20 mouse cellular contexts compared by ENCODE assay signal in the genomic region with DNA sequence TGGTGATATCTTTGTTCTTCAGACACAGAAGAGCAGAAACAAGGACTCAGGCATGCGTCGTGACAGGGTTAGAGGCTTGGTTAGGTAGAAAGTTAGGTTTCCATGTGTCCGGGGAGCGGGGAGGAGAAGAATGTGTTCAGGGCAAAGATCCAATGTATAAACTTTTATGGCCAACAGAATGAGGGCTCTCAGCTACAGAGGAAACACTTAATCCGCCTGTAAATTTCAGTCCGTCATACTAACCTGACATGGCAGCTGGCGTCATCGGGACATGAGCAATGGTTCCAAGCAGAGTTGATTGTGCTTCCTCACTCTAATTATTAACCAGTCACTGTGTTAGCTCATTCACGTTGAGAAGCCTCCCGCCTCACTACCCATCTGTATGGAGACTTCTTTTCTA.
A peak's percentile ranks its signal among the peaks of the same experiment; 100 is the strongest.
DNase-seq lines count a peak whose midpoint lies in the region; ATAC-seq and TF ChIP-seq lines count a peak whose summit lies in the region.
"Had no signal": no experiment of that assay in that cellular context is flagged by ENCODE, and none has a peak within 500 bp of the region (broad histone marks: within the 10 kb centered on the region; RNA-seq: fewer than 3 reads in every experiment).

No protein-coding gene starts in this region.

- no peak overlapping the region for H3K9ac ChIP-seq in lung, postnatal 0 days (replicated peaks; ENCODE audit: low read depth)
- H3K9ac ChIP-seq: heart, embryonic 15.5 days; liver, embryonic 14.5 days; neural tube, embryonic 12.5 days had no signal

- H3K4me3 ChIP-seq in lung, postnatal 0 days (ENCODE audit: low read depth, low read length) = no peak overlapping the region
- no peak overlapping the region for H3K4me3 ChIP-seq in lung, adult 2 months (replicated peaks; ENCODE audit: extremely low read depth, low read depth, low read length)
- H3K4me3 ChIP-seq: erythroblast, embryonic 14.5 days; heart, embryonic 15.5 days; neural tube, embryonic 12.5 days had no signal

- no peak for TF ChIP-seq POLR2A in lung, adult 2 months (IDR thresholded peaks at IDR 0.05; ENCODE audit: borderline replicate concordance, extremely low read depth, low read depth, low read length)

- H3K4me1 ChIP-seq in lung, postnatal 0 days (ENCODE audit: insufficient read depth, low read depth, low read length) = no peaks in the 10 kb centered on the region
- H3K4me1 ChIP-seq in lung, adult 2 months (ENCODE audit: control insufficient read depth, insufficient read depth, low read length) = no peaks in the 10 kb centered on the region
- H3K4me1 ChIP-seq: heart, embryonic 15.5 days; neural tube, embryonic 12.5 days had no signal

- WGBS in lung, postnatal 0 days = 51% methylated on average over 10 of the region's 10 CpGs
- WGBS in lung, adult 2 months = 54% methylated on average over 10 of the region's 10 CpGs

- H3K27me3 ChIP-seq in lung, postnatal 0 days (replicated peaks; ENCODE audit: insufficient read depth, low read length) = no peaks in the 10 kb centered on the region
- H3K27me3 ChIP-seq: heart, embryonic 15.5 days; neural tube, embryonic 12.5 days had no signal

- DNase-seq in cerebellum, postnatal 14 days = peak; percentile 16 to 20
- DNase-seq in cerebellum, adult 11-12 months = no peak
- peak; percentile 44 for DNase-seq in lung, postnatal 0 days (ENCODE audit: low spot score)
- DNase-seq in lung, adult 2 months = no peak
- peak; percentile 58 to 71 for DNase-seq in kidney, postnatal 36 days
- no peak for DNase-seq in right cerebral cortex, postnatal 14 days
- no peak for DNase-seq in right cerebral cortex, postnatal 10 days (ENCODE audit: low spot score in 2 of 2)
- DNase-seq in neural tube, embryonic 10.5 days (ENCODE audit: extremely low spot score, low spot score) = no peak
- DNase-seq: adrenal gland, adult 2 months; cerebellum, postnatal 36 days; layer of hippocampus, adult 9-11 months; lung, postnatal 14 days; right cerebral cortex, postnatal 4 days; thymus, postnatal 4 days had no signal

- no peak overlapping the region for H3K27ac ChIP-seq in lung, postnatal 0 days (ENCODE audit: low read length)
- H3K27ac ChIP-seq: heart, embryonic 15.5 days; liver, embryonic 14.5 days; neural tube, embryonic 12.5 days had no signal

- H3K9me3 ChIP-seq in lung, postnatal 0 days (ENCODE audit: low read length) = no peaks in the 10 kb centered on the region
- H3K9me3 ChIP-seq: heart, embryonic 15.5 days; neural tube, embryonic 12.5 days had no signal

- peak; percentile 40; the same call in 1 of the 2 replicates for ATAC-seq in lung, postnatal 0 days
- ATAC-seq: forebrain, embryonic 16.5 days; inflammation-experienced regulatory T-cells, adult 6 months had no signal

- H3K36me3 ChIP-seq in lung, postnatal 0 days (ENCODE audit: insufficient read depth, low read length) = no peaks in the 10 kb centered on the region
- H3K36me3 ChIP-seq: heart, embryonic 15.5 days; neural tube, embryonic 12.5 days had no signal

- TF ChIP-seq EP300 in lung, postnatal 0 days (IDR thresholded peaks at IDR 0.05) = no peak

- no peak for TF ChIP-seq CTCF in lung, postnatal 0 days (IDR thresholded peaks at IDR 0.05)
- TF ChIP-seq CTCF in lung, adult 2 months (IDR thresholded peaks at IDR 0.05; ENCODE audit: insufficient read depth, low read length) = no peak

- H3K4me2 ChIP-seq in lung, postnatal 0 days (replicated peaks; ENCODE audit: low read depth, low read length) = no peak overlapping the region
- H3K4me2 ChIP-seq: heart, embryonic 15.5 days; neural tube, embryonic 12.5 days had no signal

Comparison
In these comparisons a context has a peak if more than half of its experiments do, and no peak if none do; other contexts are left out.
1. DNase-seq: peak in cerebellum, postnatal 14 days (2 of 2), lung, postnatal 0 days (single experiment) and kidney, postnatal 36 days (2 of 2); none in cerebellum, adult 11-12 months (single experiment), lung, adult 2 months (single experiment), right cerebral cortex, postnatal 14 days (single experiment), right cerebral cortex, postnatal 10 days (0 of 2) and neural tube, embryonic 10.5 days (single experiment).